Mouse (Mus musculus) CH12.LX (cell line): Measurements from ENCODE around the gene Arap2. TPM values are rescaled to one million over a fixed set of nuclear protein-coding genes. Genes with fewer than 3 reads are reported as not detected.

Experiments
- DNase-seq: peaks from one replicate; pipeline ENCODE4 v3.0.0-alpha.2; 2013; ENCODE audit errors: extremely low read depth
- H3K27ac ChIP-seq: 2 replicates; pipeline ENCODE4 v1.5.1; 2012; ENCODE audit warnings: low read depth, mild to moderate bottlenecking, control low read depth, moderate library complexity; ENCODE audit not compliant: insufficient read depth
- H3K27me3 ChIP-seq: replicated peaks from 2 replicates; pipeline ENCODE3; 2012; ENCODE audit warnings: inconsistent platforms
- H3K36me3 ChIP-seq, 2 experiments: replicated peaks in 1 of 2; 2 replicates each; pipeline versions ENCODE3 to v1.6.1; 2012; ENCODE audit warnings: inconsistent platforms in 1 of 2, low read length in 1 of 2, mild to moderate bottlenecking in 1 of 2, mixed read lengths in 1 of 2, moderate library complexity in 1 of 2; ENCODE audit not compliant: control insufficient read depth in 1 of 2, insufficient read depth in 1 of 2
- H3K4me1 ChIP-seq, 2 experiments: 2 replicates each; pipeline ENCODE4 v1.6.1; 2012; ENCODE audit warnings: inconsistent platforms in 1 of 2, moderate library complexity in 1 of 2; ENCODE audit not compliant: insufficient read depth in 2 of 2, control insufficient read depth in 1 of 2
- H3K4me2 ChIP-seq: 2 replicates; pipeline ENCODE4 v1.6.1; 2012; ENCODE audit warnings: low read depth, mild to moderate bottlenecking, control low read depth; ENCODE audit not compliant: poor library complexity, insufficient read depth, severe bottlenecking
- H3K4me3 ChIP-seq, 3 experiments: fragments of 150-350 bp in 1 of 3; sonication (generic) in 1 of 3; replicated peaks in 1 of 3; 2 replicates each; pipeline versions ENCODE3 to v1.5.1; 2011 to 2012; ENCODE audit warnings: low read depth in 2 of 3, low read length in 2 of 3, mild to moderate bottlenecking in 2 of 3, moderate library complexity in 2 of 3, control low read depth in 1 of 3, improper control_type of control experiment in 1 of 3, inconsistent platforms in 1 of 3, mixed read lengths in 1 of 3; ENCODE audit not compliant: poor library complexity in 1 of 3
- H3K79me2 ChIP-seq: replicated peaks from 2 replicates; pipeline ENCODE4 v1.6.1; 2012; ENCODE audit warnings: mild to moderate bottlenecking, moderate library complexity; ENCODE audit not compliant: control insufficient read depth, poor library complexity, insufficient read depth, severe bottlenecking; ENCODE audit errors: extremely low read depth
- H3K9ac ChIP-seq: 2 replicates; pipeline ENCODE4 v1.6.1; 2012; ENCODE audit warnings: low read depth, mild to moderate bottlenecking, control low read depth, moderate library complexity; ENCODE audit not compliant: insufficient read depth
- H3K9me3 ChIP-seq: replicated peaks from 2 replicates; pipeline ENCODE3; 2012; ENCODE audit warnings: low read length, inconsistent platforms, mixed read lengths
- BHLHE40 ChIP-seq: IDR thresholded peaks from 2 replicates; pipeline ENCODE4 v1.6.1; 2011; ENCODE audit warnings: mild to moderate bottlenecking, low read depth, low read length, improper control_type of control experiment
- MEF2A ChIP-seq: IDR thresholded peaks from 2 replicates; pipeline ENCODE4 v1.6.1; 2014; ENCODE audit warnings: low read depth, mild to moderate bottlenecking, inconsistent platforms, low read length, improper control_type of control experiment, borderline replicate concordance
- MXI1 ChIP-seq: IDR thresholded peaks from 2 replicates; pipeline ENCODE4 v1.6.1; 2011; ENCODE audit warnings: mild to moderate bottlenecking, low read depth, low read length, improper control_type of control experiment
- NRF1 ChIP-seq: IDR thresholded peaks from 2 replicates; pipeline ENCODE4 v1.6.1; 2014; ENCODE audit warnings: low read depth, mild to moderate bottlenecking, inconsistent platforms, low read length, improper control_type of control experiment, moderate library complexity
- PAX5 ChIP-seq: IDR thresholded peaks from 2 replicates; pipeline ENCODE4 v1.6.1; 2012; ENCODE audit warnings: low read length, inconsistent platforms, mixed read lengths
- POLR2A ChIP-seq: IDR thresholded peaks from 2 replicates; pipeline ENCODE4 v1.6.1; 2011; ENCODE audit warnings: low read depth, mild to moderate bottlenecking, improper control_type of control experiment, low read length
- RAD21 ChIP-seq: IDR thresholded peaks from 2 replicates; pipeline ENCODE4 v1.6.1; 2011; ENCODE audit warnings: low read depth, mild to moderate bottlenecking, low read length, improper control_type of control experiment, moderate library complexity
- RCOR1 ChIP-seq: conservative IDR thresholded peaks from 2 replicates; pipeline ENCODE4 v1.6.1; 2012; ENCODE audit warnings: low read depth, mild to moderate bottlenecking, inconsistent platforms, low read length, improper control_type of control experiment
- SMC3 ChIP-seq: IDR thresholded peaks from 2 replicates; pipeline ENCODE4 v1.6.1; 2011; ENCODE audit warnings: low read depth, low read length, improper control_type of control experiment
- TBP ChIP-seq: conservative IDR thresholded peaks from 2 replicates; pipeline ENCODE4 v1.6.1; 2011; ENCODE audit warnings: low read depth, low read length, improper control_type of control experiment
- TCF12 ChIP-seq: IDR thresholded peaks from 2 replicates; pipeline ENCODE4 v1.6.1; 2014; ENCODE audit warnings: low read depth, mild to moderate bottlenecking, inconsistent platforms, low read length, improper control_type of control experiment
- UBTF ChIP-seq: IDR thresholded peaks from 2 replicates; pipeline ENCODE4 v1.6.1; 2012; ENCODE audit warnings: low read depth, mild to moderate bottlenecking, inconsistent platforms, low read length, improper control_type of control experiment, moderate library complexity
- USF1 ChIP-seq: IDR thresholded peaks from 2 replicates; pipeline ENCODE4 v1.6.1; 2014; ENCODE audit warnings: low read depth, mild to moderate bottlenecking, inconsistent platforms, low read length, improper control_type of control experiment
- ZKSCAN1 ChIP-seq: IDR thresholded peaks from 2 replicates; pipeline ENCODE4 v1.6.1; 2012; ENCODE audit warnings: low read depth, inconsistent platforms, low read length, improper control_type of control experiment, borderline replicate concordance
- ZNF384 ChIP-seq: IDR thresholded peaks from 2 replicates; pipeline ENCODE4 v1.6.1; 2012; ENCODE audit warnings: low read depth, low read length, improper control_type of control experiment, inconsistent platforms
- dilution Hi-C: fragments of 300-500 bp; cut with MboI; formaldehyde crosslinking; loops from 2 replicates; pipeline ENCODE4 v1.14.3; 2020; ENCODE audit warnings: low sequenced_read_pairs; ENCODE audit not compliant: extremely low pct_unique_long_range_greater_than_20kb, extremely low pct_ligation_motif_present
- in situ Hi-C: fragments of 300-500 bp; cut with MboI; formaldehyde crosslinking; loops from 3 replicates; pipeline ENCODE4 v1.14.3; 2019; ENCODE audit warnings: low sequenced_read_pairs, low pct_ligation_motif_present, low pct_unique_long_range_greater_than_20kb, mixed read lengths
- polyA plus RNA-seq: library from polyadenylated mRNA; unstranded; fragments of >175 nt; gene quantifications from 2 replicates; pipeline ENCODE4 v1.2.1, GENCODE M21; 2012; ENCODE audit warnings: low read depth; ENCODE audit not compliant: insufficient read length
- total RNA-seq, 2 experiments: library from RNA; depleted of rRNA; stranded (reverse); fragments of 300-350 nt in 1 of 2; fragments of >200 nt in 1 of 2; gene quantifications; 2 replicates each; pipeline ENCODE4 v1.2.3; 2012 to 2014

The Arap2 gene
- total and polyA plus RNA-seq, 3 experiments = 6.6 to 15.1 (median 9.4) TPM

DNA sequence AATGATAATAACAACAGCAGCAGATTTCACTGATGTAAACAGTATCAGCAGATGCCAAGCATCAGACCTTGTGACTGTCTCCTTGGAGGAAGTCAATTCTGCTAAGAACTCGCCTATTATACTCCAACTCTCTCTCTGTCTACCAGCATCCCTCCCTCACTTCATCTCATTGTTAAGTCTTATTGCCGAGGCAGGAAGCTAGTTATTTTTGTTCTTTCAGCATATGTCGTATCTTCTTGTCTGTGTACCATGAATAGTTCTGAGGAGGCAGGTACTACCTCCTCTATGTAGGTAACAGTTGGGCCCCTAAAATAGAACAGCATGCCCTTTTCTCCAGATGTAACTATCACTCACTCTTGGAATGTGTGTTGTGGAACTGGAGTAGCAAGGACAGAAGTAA is 13.0 kb downstream of the Arap2 start (continued):
- TF ChIP-seq RCOR1 = no peak

DNA sequence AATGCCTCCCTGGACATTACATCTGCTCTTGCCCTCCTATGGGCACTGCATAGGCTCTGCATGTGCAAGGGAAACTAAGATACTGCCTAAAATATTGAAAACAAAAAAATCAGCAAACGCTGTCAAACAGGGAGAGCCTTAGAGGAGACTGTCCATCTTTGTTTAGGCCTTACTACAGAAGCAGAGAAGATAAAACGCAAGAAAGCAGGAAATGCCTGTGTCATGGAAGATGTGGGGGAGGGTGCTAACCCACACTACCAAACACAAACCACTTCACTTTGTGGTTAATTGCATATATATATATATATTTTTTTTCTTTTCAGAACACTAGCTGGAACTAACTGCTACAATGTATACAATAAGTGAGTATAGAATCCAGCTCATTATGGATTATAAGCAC is 14.3 kb downstream of the Arap2 start:
- dilution Hi-C loops (no loop called here), in situ Hi-C loops (no loop called here)
- Histone ChIP-seq H3K36me3 (peaks cover 2 to 15% of the 10 kb centered on the region in 2 experiments), H3K4me3 (no peak overlapping the region), H3K9me3 (no peaks in the 10 kb centered on the region), H3K9ac (no peak overlapping the region), H3K27me3 (no peaks in the 10 kb centered on the region), H3K4me1 (peaks cover 7 to 48% of the 10 kb centered on the region in 2 experiments), H3K79me2 (peaks cover 2% of the 10 kb centered on the region; the same call in 1 of the 2 replicates), H3K4me2 (no peak overlapping the region), H3K27ac (no peak overlapping the region)
- DNase-seq = no peak
- TF ChIP-seq ZKSCAN1 = no peak
- TF ChIP-seq TCF12 = no peak
- no peak for TF ChIP-seq MXI1
- no peak for TF ChIP-seq NRF1
- TF ChIP-seq ZNF384 = no peak

DNA sequence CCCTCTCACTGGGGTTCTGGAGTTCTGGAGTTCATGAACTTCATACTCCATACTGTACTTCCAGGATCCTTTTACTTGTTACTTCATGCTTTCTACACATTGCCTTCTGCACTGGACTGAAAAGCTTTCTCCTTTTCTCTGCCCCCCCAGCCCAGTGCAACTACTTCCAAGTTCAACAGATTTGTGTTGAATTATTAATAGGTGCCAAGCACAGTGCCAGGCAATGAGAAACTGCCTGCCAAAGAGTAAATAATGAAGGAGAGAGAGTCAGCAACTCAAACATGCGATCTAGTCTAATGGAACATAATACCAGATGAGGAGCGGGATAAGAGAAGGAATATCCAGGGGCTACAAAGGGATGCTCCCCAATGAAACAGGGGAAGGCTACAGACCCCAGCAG is 17.8 kb downstream of the Arap2 start:
- Histone ChIP-seq H3K36me3 (peaks cover 7 to 28% of the 10 kb centered on the region in 2 experiments), H3K4me2 (no peak overlapping the region), H3K9me3 (no peaks in the 10 kb centered on the region), H3K9ac (no peak overlapping the region), H3K27me3 (no peaks in the 10 kb centered on the region), H3K27ac (no peak overlapping the region), H3K79me2 (peaks cover 3% of the 10 kb centered on the region; the same call in 1 of the 2 replicates), H3K4me1 (peaks cover 0 to 52% of the 10 kb centered on the region in 2 experiments; a peak in 2 of 4 replicates), H3K4me3 (no peak overlapping the region)
- DNase-seq = no peak
- dilution Hi-C loops (no loop called here), in situ Hi-C loops (no loop called here)
- TF ChIP-seq MEF2A (no peak), RAD21 (no peak), BHLHE40 (no peak), POLR2A (no peak), MXI1 (no peak), PAX5 (no peak), TBP (no peak), USF1 (no peak), SMC3 (no peak), UBTF (no peak)
